Mouse (Mus musculus): ENCODE data around the gene F13b. TPM values are rescaled to one million over a fixed set of nuclear protein-coding genes. Genes with fewer than 3 reads are reported as not detected.

F13b gene
- polyA plus RNA-seq, 1 experiment from 2014 or later = not detected

Other genes with a start within 250 kb of the F13b start
- 2.2 and 3.2 TPM in 2 replicates for gene Crb1, start 124.6 kb upstream of the F13b start, polyA plus RNA-seq (2015; fragmentation: Nextera tagmentation; extraction: Ambion mirVana)
- 20.9 and 24.6 TPM in 2 replicates for gene Zbtb41, start 79.4 kb upstream of the F13b start, polyA plus RNA-seq (2015; fragmentation: Nextera tagmentation; extraction: Ambion mirVana)
- gene Aspm, start 46.9 kb upstream of the F13b start, polyA plus RNA-seq (2015; fragmentation: Nextera tagmentation; extraction: Ambion mirVana) = 1.4 and 2.4 TPM in 2 replicates
- not detected in 2 replicates for gene Cfhr1, start 58.6 kb downstream of the F13b start, polyA plus RNA-seq (2015; fragmentation: Nextera tagmentation; extraction: Ambion mirVana)